Mouse (Mus musculus): ENCODE results near the gene Rgs6.

- TF ChIP-seq NANOG (IDR thresholded peaks at IDR 0.05; ENCODE audit: borderline replicate concordance, low read length) (no peak), CTCF (conservative IDR thresholded peaks at IDR 0.05; ENCODE audit: low read length) (no peak)
Measured at GRCm38 (mm10) chr12:83046734-83047133, 458.6 kb downstream of the Rgs6 start.

Measured in E14TG2a.4 (cell line).